Mouse (Mus musculus): ENCODE measurements around the gene Zfyve28.

- no peak for TF ChIP-seq EP300 (IDR thresholded peaks at IDR 0.05; ENCODE audit: low read depth)
- TF ChIP-seq CTCF (IDR thresholded peaks at IDR 0.05; ENCODE audit: low read depth) = no peak
These were observed 1.0 kb upstream of the Zfyve28 start for GRCm38 (mm10) chr5:34289286-34289685.

All from heart, postnatal 0 days (tissue).